Mouse (Mus musculus) gastrocnemius, postnatal 25 days (tissue): ENCODE data around the gene Kmt2c. TPM values are rescaled to one million over a fixed set of nuclear protein-coding genes. Genes with fewer than 3 reads are reported as not detected.

ENCODE experiments used
- DNase-seq: peaks from one replicate; pipeline ENCODE4 v3.0.0; 2022
- total RNA-seq, 2 experiments: library from RNA; stranded (reverse); gene quantifications; 1 replicate in 1 of 2; 2 replicates in 1 of 2; pipeline ENCODE4 v1.2.3; 2021

Kmt2c gene
- total RNA-seq, 2 experiments from 2014 or later, result 27.4 to 29.1 TPM

DNA sequence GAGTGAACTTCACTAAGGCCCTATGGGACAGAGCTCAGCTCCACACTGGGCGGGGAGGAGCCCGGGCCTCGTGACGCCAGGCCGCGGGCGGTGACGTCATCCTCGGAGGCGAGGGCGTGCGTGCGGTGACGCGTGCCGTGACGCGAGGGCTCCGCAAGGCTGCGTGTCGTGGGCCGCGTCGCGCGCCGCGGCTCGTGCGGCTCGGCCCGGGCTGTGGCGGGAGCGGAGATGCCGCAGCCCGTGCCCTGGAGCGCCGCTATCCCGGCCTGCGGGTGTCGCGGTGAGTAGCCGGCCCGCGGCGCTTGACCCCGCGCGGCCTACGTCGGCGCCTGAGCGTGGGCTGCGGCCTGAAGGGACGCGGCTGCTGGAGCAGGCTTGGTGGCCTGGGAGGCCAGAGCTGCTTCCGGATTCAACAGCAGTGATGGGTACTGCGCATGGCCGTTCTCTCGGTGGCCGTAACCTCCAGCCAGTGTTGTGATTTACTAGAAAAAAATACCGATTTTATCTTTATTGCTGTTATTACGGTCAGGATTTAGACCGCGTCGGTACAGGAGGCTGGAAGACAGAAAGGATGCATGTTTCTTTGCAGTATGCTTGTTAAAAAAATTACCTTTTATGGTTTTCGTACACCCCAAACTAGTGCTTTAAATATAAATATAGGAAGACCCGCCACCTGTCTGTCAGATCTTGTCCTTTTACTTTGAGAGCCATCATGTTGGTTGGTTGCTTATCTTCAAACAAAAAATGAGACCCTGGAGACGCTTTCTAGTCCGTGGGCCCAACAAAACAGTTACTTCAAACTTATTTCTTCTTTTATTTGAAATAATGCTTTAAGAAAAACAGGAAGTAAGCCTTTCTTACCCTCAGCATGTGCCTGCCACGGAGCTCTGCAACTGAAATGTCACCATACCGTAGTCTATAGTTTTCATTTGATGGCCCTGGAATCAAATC, 275.6 kb downstream of the Kmt2c start, which contains the start of gene E130116L18Rik:
Gene E130116L18Rik, minus strand, starts transcription at position 402 of the 951 bp plus-strand sequence.
- DNase-seq, result peak; percentile 83

Other genes with a start within 250 kb of the Kmt2c start
- under 1 TPM in 1 of 2 experiments, not detected in 1; 0.27 TPM for gene Cct8l1, start 17.3 kb upstream of the Kmt2c start, total RNA-seq
- 1 to 10 TPM; 2.4 to 3.2 TPM for gene Xrcc2, start 207.0 kb upstream of the Kmt2c start, total RNA-seq